Mouse (Mus musculus): ENCODE results near the gene Csf3. TPM values are rescaled to one million over a fixed set of nuclear protein-coding genes. Genes with fewer than 3 reads are reported as not detected.

The Csf3 gene
- total and polyA plus RNA-seq, 3 experiments: 0.21 TPM; not detected in 2

- no peaks in the 10 kb centered on the region for H3K9me3 ChIP-seq (replicated peaks; ENCODE audit: low read length)
- H3K4me2 ChIP-seq (ENCODE audit: insufficient read depth, low read depth, poor library complexity, severe bottlenecking): no peak overlapping the region
- dilution Hi-C loops (cut with MboI; ENCODE audit: extremely low pct_ligation_motif_present, extremely low pct_unique_long_range_greater_than_20kb, low sequenced_read_pairs): no loop called here
- no peak overlapping the region for H3K9ac ChIP-seq (ENCODE audit: insufficient read depth, low read depth)
- H3K4me1 ChIP-seq (ENCODE audit: control insufficient read depth in 1 of 2, insufficient read depth in 2 of 2): peaks cover 8 to 29% of the 10 kb centered on the region in 2 experiments; a peak in 3 of 4 replicates
- peaks cover 42 to 55% of the 10 kb centered on the region in 2 experiments for H3K36me3 ChIP-seq (replicated peaks in 1 of 2; ENCODE audit: control insufficient read depth in 1 of 2, insufficient read depth in 1 of 2, low read length in 1 of 2)
- H3K27me3 ChIP-seq (replicated peaks): no peaks in the 10 kb centered on the region
- no peaks in the 10 kb centered on the region for H3K79me2 ChIP-seq (replicated peaks; ENCODE audit: control insufficient read depth, extremely low read depth, insufficient read depth, poor library complexity, severe bottlenecking)
- H3K4me3 ChIP-seq (replicated peaks in 1 of 3; ENCODE audit: low read depth in 2 of 3, low read length in 2 of 3, poor library complexity in 1 of 3): no peak overlapping the region
- no peak overlapping the region for H3K27ac ChIP-seq (ENCODE audit: insufficient read depth, low read depth)
- TF ChIP-seq ZMIZ1 (IDR thresholded peaks at IDR 0.05; ENCODE audit: low read depth, low read length) (no peak), POLR2AphosphoS2 (IDR thresholded peaks at IDR 0.05; ENCODE audit: low read depth, low read length) (0 out of 2 replicates have a peak, but pooled peaks have one; percentile 26), POLR2A (IDR thresholded peaks at IDR 0.05; ENCODE audit: low read depth, low read length) (peak; percentile 5; the same call in 1 of the 2 replicates)
- in situ Hi-C loops (cut with MboI; ENCODE audit: low pct_ligation_motif_present, low pct_unique_long_range_greater_than_20kb, low sequenced_read_pairs): loop anchor here (5.0 to 10.0 kb wide), 2 partner anchors 90 to 218 kb away; no protein-coding TSS in a partner anchor
- no peak for DNase-seq (ENCODE audit: extremely low read depth)
Observed at GRCm38 (mm10) chr11:98697225-98697624, 3.8 kb upstream of the Csf3 start.

DNA sequence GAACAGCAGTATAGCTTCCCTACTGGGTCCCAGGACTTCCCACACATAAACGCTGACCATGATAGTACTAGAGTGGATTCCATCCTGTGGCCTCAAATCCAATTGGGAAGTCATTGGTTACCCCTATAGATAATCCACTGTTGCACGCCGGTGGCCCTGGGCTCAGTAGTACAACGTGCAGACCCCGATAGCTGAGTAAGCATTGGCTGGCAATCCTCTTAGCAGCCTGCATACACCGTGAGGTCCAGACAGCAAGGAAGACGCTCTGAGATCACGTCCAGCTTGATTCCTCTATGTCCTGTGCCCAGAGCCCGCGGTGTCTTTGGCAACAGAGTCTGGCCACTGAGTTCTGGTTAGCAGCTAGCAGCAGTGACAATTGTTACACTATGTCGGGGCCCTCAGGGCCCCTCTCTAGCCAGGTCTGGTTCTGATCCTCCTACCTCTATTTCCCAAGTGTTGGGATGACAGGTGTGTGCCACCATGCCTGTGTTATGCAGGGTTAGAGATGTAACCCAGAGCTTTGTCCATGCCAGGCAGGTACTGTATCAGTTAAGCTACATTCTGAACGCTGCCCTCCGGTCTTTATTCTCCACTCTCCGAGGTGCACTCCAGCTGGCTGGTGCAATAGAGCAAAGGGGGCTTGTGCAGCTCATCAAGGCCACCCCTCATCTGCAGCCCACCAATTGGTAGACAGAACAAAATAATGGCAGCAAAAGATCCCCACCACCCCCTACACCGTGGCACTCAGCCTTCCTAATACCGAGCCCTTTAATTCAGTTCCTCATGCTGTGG is 2.0 kb upstream of the Csf3 start:
- Histone ChIP-seq H3K27me3 (replicated peaks) (no peaks in the 10 kb centered on the region), H3K9ac (ENCODE audit: insufficient read depth, low read depth) (no peak overlapping the region), H3K36me3 (replicated peaks in 1 of 2; ENCODE audit: control insufficient read depth in 1 of 2, insufficient read depth in 1 of 2, low read length in 1 of 2) (peaks cover 28 to 49% of the 10 kb centered on the region in 2 experiments), H3K79me2 (replicated peaks; ENCODE audit: control insufficient read depth, extremely low read depth, insufficient read depth, poor library complexity, severe bottlenecking) (no peaks in the 10 kb centered on the region), H3K4me2 (ENCODE audit: insufficient read depth, low read depth, poor library complexity, severe bottlenecking) (no peak overlapping the region), H3K27ac (ENCODE audit: insufficient read depth, low read depth) (no peak overlapping the region), H3K9me3 (replicated peaks; ENCODE audit: low read length) (no peaks in the 10 kb centered on the region), H3K4me3 (replicated peaks in 1 of 3; ENCODE audit: low read depth in 2 of 3, low read length in 2 of 3, poor library complexity in 1 of 3) (no peak overlapping the region), H3K4me1 (ENCODE audit: control insufficient read depth in 1 of 2, insufficient read depth in 2 of 2) (peaks cover 8 to 12% of the 10 kb centered on the region in 2 experiments; a peak in 3 of 4 replicates)
- no peak for DNase-seq (ENCODE audit: extremely low read depth)
- TF ChIP-seq CHD1 (IDR thresholded peaks at IDR 0.05; ENCODE audit: low read depth, low read length) (no peak), CHD2 (IDR thresholded peaks at IDR 0.05; ENCODE audit: low read length) (no peak), EP300 (IDR thresholded peaks at IDR 0.05; ENCODE audit: low read length) (no peak), POLR2AphosphoS2 (IDR thresholded peaks at IDR 0.05; ENCODE audit: low read depth, low read length) (no peak), MAX (IDR thresholded peaks at IDR 0.05; ENCODE audit: low read length) (no peak), MYC (IDR thresholded peaks at IDR 0.05; ENCODE audit: low read depth, low read length) (no peak), HCFC1 (IDR thresholded peaks at IDR 0.05; ENCODE audit: low read depth, low read length) (no peak)
- dilution Hi-C loops (cut with MboI; ENCODE audit: extremely low pct_ligation_motif_present, extremely low pct_unique_long_range_greater_than_20kb, low sequenced_read_pairs): no loop called here
- in situ Hi-C loops (cut with MboI; ENCODE audit: low pct_ligation_motif_present, low pct_unique_long_range_greater_than_20kb, low sequenced_read_pairs): loop anchor here (5.0 to 10.0 kb wide), 2 partner anchors 88 to 216 kb away; no protein-coding TSS in a partner anchor

DNA sequence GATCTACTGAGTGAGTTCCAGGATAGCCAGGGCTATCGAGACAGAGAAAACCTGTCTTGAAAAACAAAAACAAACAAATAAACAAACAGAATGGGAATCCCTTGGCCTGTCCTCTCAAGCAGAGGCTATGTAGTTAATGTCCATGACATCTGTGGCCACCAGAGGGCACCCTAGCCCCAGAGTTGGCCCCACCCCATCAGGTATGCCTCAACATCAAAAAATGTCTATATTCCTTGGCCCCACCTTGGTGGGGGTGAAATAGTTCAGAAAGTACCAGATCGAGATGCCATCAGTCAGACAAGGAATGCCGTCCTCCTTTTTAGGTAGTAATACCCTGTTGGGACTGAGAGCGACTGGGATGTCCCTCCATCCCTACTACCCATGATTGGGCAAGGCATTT is 1.2 kb upstream of the Csf3 start:
- in situ Hi-C loops (cut with MboI; ENCODE audit: low pct_ligation_motif_present, low pct_unique_long_range_greater_than_20kb, low sequenced_read_pairs) (loop anchor here (5.0 to 10.0 kb wide), 2 partner anchors 87 to 215 kb away; no protein-coding TSS in a partner anchor), dilution Hi-C loops (cut with MboI; ENCODE audit: extremely low pct_ligation_motif_present, extremely low pct_unique_long_range_greater_than_20kb, low sequenced_read_pairs) (no loop called here)
- H3K9me3 ChIP-seq (replicated peaks; ENCODE audit: low read length): no peaks in the 10 kb centered on the region
- H3K4me1 ChIP-seq (ENCODE audit: control insufficient read depth in 1 of 2, insufficient read depth in 2 of 2): peaks cover 8 to 12% of the 10 kb centered on the region in 2 experiments; a peak in 3 of 4 replicates
- no peak overlapping the region for H3K9ac ChIP-seq (ENCODE audit: insufficient read depth, low read depth)
- H3K79me2 ChIP-seq (replicated peaks; ENCODE audit: control insufficient read depth, extremely low read depth, insufficient read depth, poor library complexity, severe bottlenecking): no peaks in the 10 kb centered on the region
- H3K36me3 ChIP-seq (replicated peaks in 1 of 2; ENCODE audit: control insufficient read depth in 1 of 2, insufficient read depth in 1 of 2, low read length in 1 of 2): peaks cover 27 to 49% of the 10 kb centered on the region in 2 experiments
- H3K27ac ChIP-seq (ENCODE audit: insufficient read depth, low read depth): no peak overlapping the region
- H3K27me3 ChIP-seq (replicated peaks): no peaks in the 10 kb centered on the region
- H3K4me3 ChIP-seq (replicated peaks in 1 of 3; ENCODE audit: low read depth in 2 of 3, low read length in 2 of 3, poor library complexity in 1 of 3): no peak overlapping the region
- peak; percentile 86 to 98 for TF ChIP-seq CTCF (conservative IDR thresholded peaks at IDR 0.05 in 1 of 2, IDR thresholded peaks at IDR 0.05 in 1 of 2; ENCODE audit: low read depth in 2 of 2, low read length in 2 of 2)
- peak; percentile 98 for TF ChIP-seq RAD21 (IDR thresholded peaks at IDR 0.05; ENCODE audit: low read depth, low read length)
- TF ChIP-seq ZKSCAN1 (IDR thresholded peaks at IDR 0.05; ENCODE audit: borderline replicate concordance, low read depth, low read length): no peak
- peak; percentile 78 for TF ChIP-seq ZC3H11A (IDR thresholded peaks at IDR 0.05; ENCODE audit: low read depth, low read length)
- TF ChIP-seq SMC3 (IDR thresholded peaks at IDR 0.05; ENCODE audit: low read depth, low read length): peak; percentile 96
- 0 out of 2 replicates have a peak, but pooled peaks have one; percentile 17 for TF ChIP-seq POLR2A (IDR thresholded peaks at IDR 0.05; ENCODE audit: low read depth, low read length)
- TF ChIP-seq UBTF (IDR thresholded peaks at IDR 0.05; ENCODE audit: low read depth, low read length): no peak
- TF ChIP-seq NELFE (IDR thresholded peaks at IDR 0.05; ENCODE audit: low read depth, low read length): peak; percentile 50; the same call in 1 of the 2 replicates
- peak; percentile 52; the same call in 1 of the 2 replicates for TF ChIP-seq MAZ (IDR thresholded peaks at IDR 0.05; ENCODE audit: low read depth, low read length)
- TF ChIP-seq HCFC1 (IDR thresholded peaks at IDR 0.05; ENCODE audit: low read depth, low read length): no peak
- peak; percentile 78 for DNase-seq (ENCODE audit: extremely low read depth)
- no peak overlapping the region for H3K4me2 ChIP-seq (ENCODE audit: insufficient read depth, low read depth, poor library complexity, severe bottlenecking)
